Mouse (Mus musculus) embryonic facial prominence, embryonic 11.5 days (tissue): ENCODE results near the gene Ctla4. TPM values are rescaled to one million over a fixed set of nuclear protein-coding genes. Genes with fewer than 3 reads are reported as not detected.

ENCODE experiments used
- ATAC-seq: fragments of 200-750 bp; cut with Nextera tagmentation; replicated peaks from 2 replicates; pipeline ENCODE4 v1.8.0; 2017; ENCODE audit warnings: low read depth; ENCODE audit not compliant: insufficient number of reproducible peaks, low FRiP score, low TSS enrichment
- DNase-seq: peaks from one replicate; pipeline ENCODE4 v3.0.0-alpha.2; 2015; ENCODE audit warnings: low spot score
- H3K27ac ChIP-seq: fragments of 300-500 bp; sonication (generic); replicated peaks from 2 replicates; pipeline ENCODE4 v1.5.1; 2014; ENCODE audit warnings: mild to moderate bottlenecking, low read depth, low read length, control low read depth
- H3K27me3 ChIP-seq: fragments of 300-500 bp; sonication (generic); 2 replicates; pipeline ENCODE4 v1.6.1; 2014; ENCODE audit warnings: mild to moderate bottlenecking, low read length, moderate library complexity, mixed read lengths; ENCODE audit not compliant: control insufficient read depth, insufficient read depth
- H3K36me3 ChIP-seq: fragments of 300-500 bp; sonication (generic); replicated peaks from 2 replicates; pipeline ENCODE4 v1.6.1; 2014; ENCODE audit warnings: low read depth, mild to moderate bottlenecking, low read length, moderate library complexity, mixed read lengths; ENCODE audit not compliant: control insufficient read depth, insufficient read depth
- H3K4me1 ChIP-seq: fragments of 300-500 bp; sonication (generic); 2 replicates; pipeline ENCODE4 v1.6.1; 2014; ENCODE audit warnings: low read length, mixed read lengths; ENCODE audit not compliant: control insufficient read depth, insufficient read depth
- H3K4me2 ChIP-seq: fragments of 300-500 bp; sonication (generic); 2 replicates; pipeline ENCODE4 v1.6.1; 2014; ENCODE audit warnings: low read depth, mild to moderate bottlenecking, control low read depth, low read length, moderate library complexity
- H3K4me3 ChIP-seq: fragments of 300-500 bp; sonication (generic); 2 replicates; pipeline ENCODE4 v1.5.1; 2014; ENCODE audit warnings: low read depth, low read length, control low read depth
- H3K9ac ChIP-seq: fragments of 300-500 bp; sonication (generic); replicated peaks from 2 replicates; pipeline ENCODE4 v1.6.1; 2014; ENCODE audit warnings: mild to moderate bottlenecking, control low read depth, low read length
- H3K9me3 ChIP-seq: fragments of 300-500 bp; sonication (generic); replicated peaks from 2 replicates; pipeline ENCODE4 v1.6.1; 2016; ENCODE audit warnings: mild to moderate bottlenecking, low read length, inconsistent platforms, mixed read lengths; ENCODE audit not compliant: control insufficient read depth
- WGBS: fragments of 180-500 bp; shearing (Covaris S2); extraction: QIAGEN DNeasy Blood & Tissue Kit; methylation state at CpG from one replicate; pipeline ENCODE4 v1.1.7; 2014; 5-methylcytosine and 5-hydroxymethylcytosine counted together
- polyA plus RNA-seq: library from polyadenylated mRNA; unstranded; fragments of >200 nt; fragmentation: Nextera tagmentation; extraction: Ambion mirVana; gene quantifications from 2 replicates; pipeline ENCODE4 v1.2.1, GENCODE M21; 2014

The Ctla4 gene
- polyA plus RNA-seq, 1 experiment from 2014 or later: not detected

- Histone ChIP-seq H3K4me1 (no peaks in the 10 kb centered on the region), H3K9ac (no peak overlapping the region), H3K36me3 (no peaks in the 10 kb centered on the region), H3K9me3 (no peaks in the 10 kb centered on the region), H3K4me3 (no peak overlapping the region), H3K4me2 (no peak overlapping the region), H3K27ac (no peak overlapping the region), H3K27me3 (no peaks in the 10 kb centered on the region)
- DNase-seq: no peak
- ATAC-seq: no peak
- WGBS: 92% methylated on average over 3 of the region's 3 CpGs
Observed at GRCm38 (mm10) chr1:60911631-60912030, 24.8 kb downstream of the Ctla4 start.

- Histone ChIP-seq H3K36me3 (no peaks in the 10 kb centered on the region), H3K4me3 (no peak overlapping the region), H3K9ac (no peak overlapping the region), H3K4me1 (no peaks in the 10 kb centered on the region), H3K9me3 (no peaks in the 10 kb centered on the region), H3K27ac (no peak overlapping the region), H3K4me2 (no peak overlapping the region), H3K27me3 (no peaks in the 10 kb centered on the region)
- no peak for ATAC-seq
- WGBS: 89% methylated on average over 4 of the region's 4 CpGs
- no peak for DNase-seq
Observed at GRCm38 (mm10) chr1:60913305-60913704, 26.5 kb downstream of the Ctla4 start.

GRCm38 (mm10) chr1:60916281-60916781, 29.5 kb downstream of the Ctla4 start:
- WGBS: 55% methylated on average over 10 of the region's 10 CpGs

GRCm38 (mm10) chr1:60920493-60921355, 33.9 kb downstream of the Ctla4 start:
- Histone ChIP-seq H3K4me1 (no peaks in the 10 kb centered on the region), H3K9me3 (no peaks in the 10 kb centered on the region), H3K27me3 (no peaks in the 10 kb centered on the region), H3K4me3 (no peak overlapping the region), H3K4me2 (no peak overlapping the region), H3K27ac (no peak overlapping the region), H3K9ac (no peak overlapping the region), H3K36me3 (no peaks in the 10 kb centered on the region)
- no peak for ATAC-seq
- 82% methylated on average over 24 of the region's 24 CpGs for WGBS
- DNase-seq: peak; percentile 51

More at GRCm38 (mm10) chr1:60916281-60916781, 29.5 kb downstream of the Ctla4 start:
- DNase-seq (no peak), ATAC-seq (no peak)
- H3K9ac ChIP-seq: no peak overlapping the region
- no peak overlapping the region for H3K4me2 ChIP-seq
- H3K27me3 ChIP-seq: no peaks in the 10 kb centered on the region
- no peak overlapping the region for H3K27ac ChIP-seq
- no peaks in the 10 kb centered on the region for H3K36me3 ChIP-seq
- no peak overlapping the region for H3K4me3 ChIP-seq
- H3K9me3 ChIP-seq: no peaks in the 10 kb centered on the region
- H3K4me1 ChIP-seq: no peaks in the 10 kb centered on the region

GRCm38 (mm10) chr1:60929036-60929435, 42.2 kb downstream of the Ctla4 start:
- H3K27me3 ChIP-seq: no peaks in the 10 kb centered on the region
- 89% methylated on average over 3 of the region's 3 CpGs for WGBS
- ATAC-seq: no peak
- H3K27ac ChIP-seq: no peak overlapping the region
- no peak overlapping the region for H3K9ac ChIP-seq
- no peaks in the 10 kb centered on the region for H3K36me3 ChIP-seq
- no peak for DNase-seq
- H3K4me3 ChIP-seq: no peak overlapping the region
- H3K4me1 ChIP-seq: no peaks in the 10 kb centered on the region
- no peaks in the 10 kb centered on the region for H3K9me3 ChIP-seq
- no peak overlapping the region for H3K4me2 ChIP-seq

- DNase-seq (no peak), ATAC-seq (no peak)
- 81% methylated on average over 7 of the region's 7 CpGs for WGBS
Observed at GRCm38 (mm10) chr1:60930397-60930796, 43.6 kb downstream of the Ctla4 start.

GRCm38 (mm10) chr1:60935968-60936581, 49.3 kb downstream of the Ctla4 start:
- no peak overlapping the region for H3K4me2 ChIP-seq
- no peaks in the 10 kb centered on the region for H3K27me3 ChIP-seq
- no peak for ATAC-seq
- WGBS: 63% methylated on average over 8 of the region's 8 CpGs
- no peak overlapping the region for H3K9ac ChIP-seq
- H3K4me1 ChIP-seq: no peaks in the 10 kb centered on the region
- H3K4me3 ChIP-seq: no peak overlapping the region
- H3K36me3 ChIP-seq: no peaks in the 10 kb centered on the region
- no peak overlapping the region for H3K27ac ChIP-seq
- DNase-seq: no peak
- no peaks in the 10 kb centered on the region for H3K9me3 ChIP-seq

More at GRCm38 (mm10) chr1:60930397-60930796, 43.6 kb downstream of the Ctla4 start:
- no peak overlapping the region for H3K27ac ChIP-seq
- H3K27me3 ChIP-seq: no peaks in the 10 kb centered on the region
- H3K9me3 ChIP-seq: no peaks in the 10 kb centered on the region
- H3K36me3 ChIP-seq: no peaks in the 10 kb centered on the region
- no peak overlapping the region for H3K9ac ChIP-seq
- no peaks in the 10 kb centered on the region for H3K4me1 ChIP-seq
- no peak overlapping the region for H3K4me2 ChIP-seq
- H3K4me3 ChIP-seq: no peak overlapping the region
